Mouse (Mus musculus): Measurements from ENCODE around the gene Arhgap25.

- peak; percentile 54 for TF ChIP-seq CTCF (IDR thresholded peaks at IDR 0.05; ENCODE audit: control insufficient read depth, insufficient read depth, insufficient read length)
- no peak for TF ChIP-seq USF1 (IDR thresholded peaks at IDR 0.05; ENCODE audit: low read depth)
- no peak for TF ChIP-seq MAX (IDR thresholded peaks at IDR 0.05)
- TF ChIP-seq CEBPB (IDR thresholded peaks at IDR 0.05; ENCODE audit: low read depth): no peak
Observed at GRCm38 (mm10) chr6:87522236-87522635, 10.8 kb downstream of the Arhgap25 start.

All from C2C12 (cell line).